Mouse (Mus musculus): ENCODE results near the gene C130074G19Rik. TPM values are rescaled to one million over a fixed set of nuclear protein-coding genes. Genes with fewer than 3 reads are reported as not detected.

Gene C130074G19Rik
- total and polyA plus RNA-seq, 3 experiments, result not detected

- Histone ChIP-seq H3K36me3 (replicated peaks) (no peaks in the 10 kb centered on the region), H3K27me3 (ENCODE audit: insufficient read depth, low read length) (peaks cover 9% of the 10 kb centered on the region)
Observed at GRCm38 (mm10) chr1:184871506-184871905, 11.5 kb downstream of the C130074G19Rik start.

GRCm38 (mm10) chr1:184870646-184871385 is 12.2 kb downstream of the C130074G19Rik start:
- H3K9me3 ChIP-seq (replicated peaks), result no peaks in the 10 kb centered on the region
- TF ChIP-seq TAL1 (conservative IDR thresholded peaks at IDR 0.05; ENCODE audit: low read depth, low read length), result no peak
- no peak for TF ChIP-seq GATA2 (IDR thresholded peaks at IDR 0.05; ENCODE audit: borderline replicate concordance, low read depth, low read length)
- no peak for TF ChIP-seq POLR2AphosphoS5 (IDR thresholded peaks at IDR 0.05; ENCODE audit: insufficient replicate concordance, low read depth, low read length)
- TF ChIP-seq CTCF (IDR thresholded peaks at IDR 0.05; ENCODE audit: low read depth, low read length), result no peak
- TF ChIP-seq GATA1 (IDR thresholded peaks at IDR 0.05; ENCODE audit: borderline replicate concordance, low read length), result no peak
- H3K36me3 ChIP-seq (replicated peaks), result no peaks in the 10 kb centered on the region
- H3K4me3 ChIP-seq (ENCODE audit: low read depth, low read length), result no peak overlapping the region
- H3K4me1 ChIP-seq (ENCODE audit: insufficient read depth, low read depth, low read length), result no peaks in the 10 kb centered on the region
- DNase-seq (ENCODE audit: low spot score) (no peak), ATAC-seq (ENCODE audit: extremely low read depth, insufficient number of reproducible peaks, low FRiP score, poor library complexity, severe bottlenecking) (no peak)
- peaks cover 10% of the 10 kb centered on the region for H3K27me3 ChIP-seq (ENCODE audit: insufficient read depth, low read length)

More at GRCm38 (mm10) chr1:184871506-184871905, 11.5 kb downstream of the C130074G19Rik start:
- DNase-seq (ENCODE audit: low spot score), result no peak
- TF ChIP-seq GATA1 (IDR thresholded peaks at IDR 0.05; ENCODE audit: borderline replicate concordance, low read length) (no peak), GATA2 (IDR thresholded peaks at IDR 0.05; ENCODE audit: borderline replicate concordance, low read depth, low read length) (no peak), CTCF (IDR thresholded peaks at IDR 0.05; ENCODE audit: low read depth, low read length) (no peak), TAL1 (conservative IDR thresholded peaks at IDR 0.05; ENCODE audit: low read depth, low read length) (no peak), POLR2AphosphoS5 (IDR thresholded peaks at IDR 0.05; ENCODE audit: insufficient replicate concordance, low read depth, low read length) (no peak)
- Histone ChIP-seq H3K9me3 (replicated peaks) (no peaks in the 10 kb centered on the region), H3K4me1 (ENCODE audit: insufficient read depth, low read depth, low read length) (no peaks in the 10 kb centered on the region), H3K4me3 (ENCODE audit: low read depth, low read length) (no peak overlapping the region)
- no peak for ATAC-seq (ENCODE audit: extremely low read depth, insufficient number of reproducible peaks, low FRiP score, poor library complexity, severe bottlenecking)

DNA sequence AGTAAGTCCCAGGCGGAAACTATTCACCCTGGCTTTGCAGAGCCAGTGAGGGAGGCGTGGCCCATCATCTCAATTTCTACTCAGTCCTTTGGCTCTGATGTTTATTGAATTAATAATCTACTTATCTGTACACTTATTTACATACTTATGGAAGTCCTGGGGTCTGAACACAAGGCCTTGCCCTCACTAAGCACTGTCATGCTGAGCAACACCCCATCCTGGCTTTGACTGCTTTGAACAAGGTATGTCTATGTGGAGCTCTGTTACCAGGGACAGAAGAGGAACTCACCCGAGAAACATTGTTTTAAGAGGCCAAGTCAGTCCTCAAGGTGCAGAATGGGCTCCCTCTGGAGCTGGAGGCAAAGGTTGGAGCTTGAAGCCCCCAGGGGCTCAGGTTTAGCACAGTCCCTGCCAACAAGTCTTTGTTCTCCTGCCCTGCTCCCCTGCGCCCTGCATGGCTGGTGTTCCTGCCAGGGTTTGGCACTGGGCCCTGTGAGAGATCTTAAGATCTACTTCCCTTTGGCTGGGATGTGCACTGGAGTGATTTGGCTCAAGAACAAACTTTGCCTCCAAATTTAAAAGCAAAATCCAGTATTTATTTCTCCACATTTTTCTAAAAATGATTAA is 13.0 kb downstream of the C130074G19Rik start:
- Histone ChIP-seq H3K9me3 (replicated peaks) (no peaks in the 10 kb centered on the region), H3K4me1 (ENCODE audit: insufficient read depth, low read depth, low read length) (no peaks in the 10 kb centered on the region), H3K27me3 (ENCODE audit: insufficient read depth, low read length) (peaks cover 10% of the 10 kb centered on the region), H3K4me3 (ENCODE audit: low read depth, low read length) (no peak overlapping the region), H3K36me3 (replicated peaks) (no peaks in the 10 kb centered on the region)
- TF ChIP-seq TAL1 (conservative IDR thresholded peaks at IDR 0.05; ENCODE audit: low read depth, low read length) (no peak), POLR2AphosphoS5 (IDR thresholded peaks at IDR 0.05; ENCODE audit: insufficient replicate concordance, low read depth, low read length) (no peak)
- DNase-seq (ENCODE audit: low spot score) (no peak), ATAC-seq (ENCODE audit: extremely low read depth, insufficient number of reproducible peaks, low FRiP score, poor library complexity, severe bottlenecking) (no peak)

DNA sequence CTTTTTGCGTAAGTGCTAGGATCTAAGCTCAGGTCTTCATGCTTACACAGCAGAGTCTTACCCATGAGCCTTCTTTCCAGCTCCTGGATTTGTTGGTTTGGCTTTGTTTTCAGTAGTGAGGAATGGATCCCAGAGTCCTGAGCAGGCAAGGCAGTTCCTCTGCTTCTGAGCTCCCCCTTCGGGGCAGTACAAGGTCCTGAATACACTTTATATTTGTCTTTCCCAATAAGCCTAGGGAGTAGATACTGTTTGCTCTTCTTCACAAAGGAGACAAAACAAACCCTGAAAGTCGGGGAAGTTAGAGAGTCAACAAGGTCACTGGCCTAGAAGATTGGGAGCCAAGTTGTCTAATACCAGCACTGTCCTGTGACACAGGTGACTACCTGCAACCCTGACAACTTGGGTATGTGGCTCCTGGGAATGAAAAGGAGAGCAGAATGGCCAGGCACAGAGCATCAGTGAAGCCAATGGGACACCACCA is 15.3 kb downstream of the C130074G19Rik start:
- Histone ChIP-seq H3K4me1 (ENCODE audit: insufficient read depth, low read depth, low read length) (no peaks in the 10 kb centered on the region), H3K9me3 (replicated peaks) (no peaks in the 10 kb centered on the region), H3K4me3 (ENCODE audit: low read depth, low read length) (no peak overlapping the region), H3K27me3 (ENCODE audit: insufficient read depth, low read length) (peaks cover 10% of the 10 kb centered on the region), H3K36me3 (replicated peaks) (no peaks in the 10 kb centered on the region)
- DNase-seq (ENCODE audit: low spot score) (no peak), ATAC-seq (ENCODE audit: extremely low read depth, insufficient number of reproducible peaks, low FRiP score, poor library complexity, severe bottlenecking) (no peak)
- TF ChIP-seq CTCF (IDR thresholded peaks at IDR 0.05; ENCODE audit: low read depth, low read length) (no peak), GATA2 (IDR thresholded peaks at IDR 0.05; ENCODE audit: borderline replicate concordance, low read depth, low read length) (no peak), POLR2AphosphoS5 (IDR thresholded peaks at IDR 0.05; ENCODE audit: insufficient replicate concordance, low read depth, low read length) (no peak), GATA1 (IDR thresholded peaks at IDR 0.05; ENCODE audit: borderline replicate concordance, low read length) (no peak)

GRCm38 (mm10) chr1:184864381-184864801 is 18.6 kb downstream of the C130074G19Rik start:
- Histone ChIP-seq H3K27me3 (ENCODE audit: insufficient read depth, low read length) (peaks cover 6% of the 10 kb centered on the region), H3K9me3 (replicated peaks) (no peaks in the 10 kb centered on the region), H3K4me3 (ENCODE audit: low read depth, low read length) (no peak overlapping the region), H3K36me3 (replicated peaks) (no peaks in the 10 kb centered on the region), H3K4me1 (ENCODE audit: insufficient read depth, low read depth, low read length) (no peaks in the 10 kb centered on the region)
- DNase-seq (ENCODE audit: low spot score) (no peak), ATAC-seq (ENCODE audit: extremely low read depth, insufficient number of reproducible peaks, low FRiP score, poor library complexity, severe bottlenecking) (no peak)
- TF ChIP-seq GATA1 (IDR thresholded peaks at IDR 0.05; ENCODE audit: borderline replicate concordance, low read length) (no peak), TAL1 (conservative IDR thresholded peaks at IDR 0.05; ENCODE audit: low read depth, low read length) (no peak), CTCF (IDR thresholded peaks at IDR 0.05; ENCODE audit: low read depth, low read length) (no peak), GATA2 (IDR thresholded peaks at IDR 0.05; ENCODE audit: borderline replicate concordance, low read depth, low read length) (no peak), POLR2AphosphoS5 (IDR thresholded peaks at IDR 0.05; ENCODE audit: insufficient replicate concordance, low read depth, low read length) (no peak)

DNA sequence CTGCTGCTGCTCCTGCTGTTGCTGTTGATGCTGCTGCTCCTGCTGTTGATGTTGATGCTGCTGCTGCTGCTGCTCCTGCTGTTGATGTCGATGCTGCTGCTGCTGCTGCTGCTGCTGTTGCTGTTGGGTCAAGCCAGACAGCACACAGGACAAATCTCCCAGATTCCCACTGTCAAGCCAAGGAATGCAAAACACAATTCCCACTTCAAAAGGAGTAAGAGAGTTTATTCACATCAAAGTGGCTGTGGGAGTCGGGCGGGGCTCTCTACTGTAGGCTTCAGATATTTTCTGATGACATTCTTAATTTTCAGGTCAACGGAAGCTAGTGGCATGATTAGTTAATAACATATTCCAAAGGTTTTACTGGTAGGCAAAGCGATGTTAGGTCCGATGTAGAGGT is 20.4 kb downstream of the C130074G19Rik start:
- Histone ChIP-seq H3K36me3 (replicated peaks) (no peaks in the 10 kb centered on the region), H3K27me3 (ENCODE audit: insufficient read depth, low read length) (peaks cover 4% of the 10 kb centered on the region; the same call in 1 of the 2 replicates), H3K4me3 (ENCODE audit: low read depth, low read length) (no peak overlapping the region), H3K9me3 (replicated peaks) (no peaks in the 10 kb centered on the region), H3K4me1 (ENCODE audit: insufficient read depth, low read depth, low read length) (no peaks in the 10 kb centered on the region)
- ATAC-seq (ENCODE audit: extremely low read depth, insufficient number of reproducible peaks, low FRiP score, poor library complexity, severe bottlenecking) (no peak), DNase-seq (ENCODE audit: low spot score) (no peak)
- TF ChIP-seq TAL1 (conservative IDR thresholded peaks at IDR 0.05; ENCODE audit: low read depth, low read length), result no peak
